Mouse (Mus musculus): ENCODE measurements around the gene Rgs3. TPM values are rescaled to one million over a fixed set of nuclear protein-coding genes. Genes with fewer than 3 reads are reported as not detected.

Gene Rgs3
- polyA plus RNA-seq, 1 experiment from 2014 or later: 52.8 TPM

- Histone ChIP-seq H3K9me3 (no peaks in the 10 kb centered on the region), H3K27me3 (no peaks in the 10 kb centered on the region), H3K27ac (peak overlapping the region; percentile 59; the same call in 1 of the 2 replicates), H3K4me2 (replicated peaks) (no peak overlapping the region), H3K9ac (no peak overlapping the region), H3K36me3 (no peaks in the 10 kb centered on the region), H3K4me1 (peaks cover 41% of the 10 kb centered on the region), H3K4me3 (no peak overlapping the region)
- no peak for ATAC-seq (ENCODE audit: low FRiP score, low read depth)
- WGBS: 60% methylated on average over 4 of the region's 4 CpGs
Measured at GRCm38 (mm10) chr4:62637856-62638604, 78.4 kb downstream of the Rgs3 start.

- Histone ChIP-seq H3K27me3 (no peaks in the 10 kb centered on the region), H3K4me3 (no peak overlapping the region), H3K4me2 (replicated peaks) (0 out of 2 replicates have a peak overlapping the region, but pooled peaks have one; percentile 19), H3K27ac (peak overlapping the region; percentile 75), H3K9me3 (no peaks in the 10 kb centered on the region), H3K4me1 (peaks cover 41% of the 10 kb centered on the region), H3K36me3 (no peaks in the 10 kb centered on the region), H3K9ac (no peak overlapping the region)
- 70% methylated on average over 15 of the region's 15 CpGs for WGBS
- ATAC-seq (ENCODE audit: low FRiP score, low read depth): no peak
Measured at GRCm38 (mm10) chr4:62640496-62641229, 81.0 kb downstream of the Rgs3 start.

DNA sequence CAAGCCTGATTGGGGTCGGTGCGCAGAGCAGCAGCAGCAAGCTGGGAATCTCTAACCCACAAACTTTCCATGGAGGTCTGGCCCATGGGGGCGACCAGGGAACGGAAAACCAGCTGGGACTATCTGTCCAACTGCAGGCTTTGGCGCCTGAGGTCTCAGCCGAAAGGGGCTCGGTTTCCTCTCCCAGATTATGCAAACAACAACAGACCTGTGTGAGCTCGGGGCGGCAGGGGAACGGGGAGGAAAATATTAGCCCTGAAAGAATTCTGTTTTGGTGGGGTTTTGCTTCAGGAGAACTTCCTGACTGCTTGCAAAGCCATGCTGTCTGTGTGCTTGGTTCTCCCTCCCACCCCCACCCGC lies 81.6 kb downstream of the Rgs3 start:
- Histone ChIP-seq H3K36me3 (no peaks in the 10 kb centered on the region), H3K27ac (peak overlapping the region; percentile 75), H3K4me3 (no peak overlapping the region), H3K4me2 (replicated peaks) (0 out of 2 replicates have a peak overlapping the region, but pooled peaks have one; percentile 19), H3K9me3 (no peaks in the 10 kb centered on the region), H3K27me3 (no peaks in the 10 kb centered on the region), H3K9ac (no peak overlapping the region), H3K4me1 (peaks cover 41% of the 10 kb centered on the region)
- ATAC-seq (ENCODE audit: low FRiP score, low read depth): peak; percentile 39
- WGBS: 28% methylated on average over 11 of the region's 11 CpGs

DNA sequence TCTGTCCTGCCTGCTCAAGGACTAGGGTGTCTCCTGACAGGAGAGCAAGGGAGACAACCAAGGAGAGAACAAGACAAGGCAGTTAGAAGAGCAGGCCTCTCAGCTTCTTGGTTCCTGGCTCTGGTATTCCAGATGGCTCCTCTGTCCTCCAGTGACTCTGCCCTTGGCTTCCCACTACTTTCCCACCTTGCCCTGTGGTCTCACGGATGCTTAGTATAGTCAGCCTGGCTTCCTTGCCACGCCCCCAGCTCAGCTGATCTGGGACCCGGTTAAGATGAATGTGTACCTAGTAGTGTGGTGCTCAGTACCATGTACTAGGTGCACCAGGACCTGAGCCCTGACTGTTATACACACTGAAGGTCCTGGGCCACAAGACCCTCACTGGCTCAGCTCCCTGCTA lies 82.0 kb downstream of the Rgs3 start:
- Histone ChIP-seq H3K36me3 (no peaks in the 10 kb centered on the region), H3K4me1 (peaks cover 42% of the 10 kb centered on the region), H3K9ac (no peak overlapping the region), H3K27me3 (no peaks in the 10 kb centered on the region), H3K4me2 (replicated peaks) (0 out of 2 replicates have a peak overlapping the region, but pooled peaks have one; percentile 19), H3K9me3 (no peaks in the 10 kb centered on the region), H3K27ac (peak overlapping the region; percentile 75; the same call in 1 of the 2 replicates), H3K4me3 (no peak overlapping the region)
- no peak for ATAC-seq (ENCODE audit: low FRiP score, low read depth)
- WGBS: 64% methylated on average over 3 of the region's 3 CpGs

DNA sequence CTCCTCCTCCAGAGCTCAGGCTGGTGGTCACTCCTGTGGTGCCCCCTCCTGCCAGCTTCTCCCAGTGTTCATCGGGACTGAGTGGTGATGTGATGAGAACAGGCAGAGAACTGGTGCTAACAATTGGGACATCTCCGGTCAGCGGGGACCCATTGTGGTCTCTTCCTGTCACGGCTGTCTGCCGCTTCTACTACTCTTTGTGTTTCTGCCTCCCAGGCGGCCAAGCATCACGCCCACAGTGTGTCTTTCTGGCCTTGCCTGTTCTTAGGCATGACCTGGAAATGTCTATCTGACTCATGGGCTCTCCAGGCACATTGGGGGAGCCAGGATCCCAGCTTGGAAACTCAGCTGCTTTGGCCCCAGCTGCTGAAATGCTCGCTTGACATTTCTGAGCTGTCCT lies 83.8 kb downstream of the Rgs3 start:
- Histone ChIP-seq H3K9ac (no peak overlapping the region), H3K27me3 (no peaks in the 10 kb centered on the region), H3K4me3 (no peak overlapping the region), H3K36me3 (no peaks in the 10 kb centered on the region), H3K9me3 (no peaks in the 10 kb centered on the region), H3K4me1 (peaks cover 36% of the 10 kb centered on the region), H3K27ac (no peak overlapping the region), H3K4me2 (replicated peaks) (no peak overlapping the region)
- ATAC-seq (ENCODE audit: low FRiP score, low read depth): no peak
- 81% methylated on average over 8 of the region's 8 CpGs for WGBS

GRCm38 (mm10) chr4:62644031-62644793 lies 84.6 kb downstream of the Rgs3 start:
- Histone ChIP-seq H3K4me2 (replicated peaks) (no peak overlapping the region), H3K27ac (no peak overlapping the region), H3K4me1 (peaks cover 36% of the 10 kb centered on the region), H3K9ac (no peak overlapping the region), H3K9me3 (no peaks in the 10 kb centered on the region), H3K27me3 (no peaks in the 10 kb centered on the region), H3K36me3 (no peaks in the 10 kb centered on the region), H3K4me3 (no peak overlapping the region)
- WGBS: 60% methylated on average over 11 of the region's 11 CpGs
- ATAC-seq (ENCODE audit: low FRiP score, low read depth): no peak

DNA sequence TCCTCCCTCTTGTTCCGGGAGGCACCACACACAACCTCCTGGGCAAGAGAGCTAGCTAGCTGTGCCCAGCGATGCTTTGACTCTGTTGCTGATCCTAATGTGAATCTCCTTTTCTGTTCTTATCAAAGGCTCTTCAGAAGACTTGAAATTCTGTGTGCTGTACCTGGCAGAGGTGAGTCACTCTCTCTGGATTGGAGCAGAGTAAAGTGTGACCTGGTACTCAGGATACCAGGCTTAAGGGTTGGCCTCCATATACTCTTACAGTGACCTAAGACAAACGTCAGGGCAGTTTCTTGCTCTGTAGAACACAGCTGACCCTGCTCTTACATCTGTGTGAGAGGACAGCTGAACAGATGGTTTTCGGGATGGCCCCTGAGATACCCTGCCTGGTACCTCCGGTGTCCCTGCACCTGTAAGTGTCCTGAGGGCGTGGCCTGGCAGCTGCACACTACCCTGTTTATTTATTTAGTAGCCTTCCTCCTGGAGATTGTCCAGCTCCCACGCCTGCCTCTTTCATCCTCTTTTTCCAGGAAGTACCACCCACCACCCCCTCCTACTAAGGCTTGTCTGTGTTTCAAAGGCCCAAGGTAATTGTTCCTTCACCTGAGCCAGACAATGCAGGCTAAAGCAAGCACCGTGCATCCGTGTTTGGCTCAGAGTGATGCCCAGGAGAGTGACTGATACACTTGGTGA lies 87.1 kb downstream of the Rgs3 start:
- WGBS: 68% methylated on average over 9 of the region's 9 CpGs
- no peak overlapping the region for H3K27ac ChIP-seq
- no peak for ATAC-seq (ENCODE audit: low FRiP score, low read depth)

GRCm38 (mm10) chr4:62648848-62649247 lies 89.2 kb downstream of the Rgs3 start:
- H3K27ac ChIP-seq: no peak overlapping the region
- peaks cover 19% of the 10 kb centered on the region; the same call in 1 of the 2 replicates for H3K4me1 ChIP-seq
- H3K4me3 ChIP-seq: no peak overlapping the region
- WGBS: 86% methylated on average over 3 of the region's 3 CpGs
- H3K9ac ChIP-seq: no peak overlapping the region
- no peak overlapping the region for H3K4me2 ChIP-seq (replicated peaks)
- no peaks in the 10 kb centered on the region for H3K36me3 ChIP-seq
- no peak for ATAC-seq (ENCODE audit: low FRiP score, low read depth)
- no peaks in the 10 kb centered on the region for H3K9me3 ChIP-seq
- H3K27me3 ChIP-seq: no peaks in the 10 kb centered on the region

More for the DNA sequence above, 87.1 kb downstream of the Rgs3 start:
- no peaks in the 10 kb centered on the region for H3K36me3 ChIP-seq
- H3K4me1 ChIP-seq: peaks cover 20% of the 10 kb centered on the region; the same call in 1 of the 2 replicates
- no peaks in the 10 kb centered on the region for H3K9me3 ChIP-seq
- no peak overlapping the region for H3K4me2 ChIP-seq (replicated peaks)
- no peak overlapping the region for H3K9ac ChIP-seq
- no peak overlapping the region for H3K4me3 ChIP-seq
- H3K27me3 ChIP-seq: no peaks in the 10 kb centered on the region

DNA sequence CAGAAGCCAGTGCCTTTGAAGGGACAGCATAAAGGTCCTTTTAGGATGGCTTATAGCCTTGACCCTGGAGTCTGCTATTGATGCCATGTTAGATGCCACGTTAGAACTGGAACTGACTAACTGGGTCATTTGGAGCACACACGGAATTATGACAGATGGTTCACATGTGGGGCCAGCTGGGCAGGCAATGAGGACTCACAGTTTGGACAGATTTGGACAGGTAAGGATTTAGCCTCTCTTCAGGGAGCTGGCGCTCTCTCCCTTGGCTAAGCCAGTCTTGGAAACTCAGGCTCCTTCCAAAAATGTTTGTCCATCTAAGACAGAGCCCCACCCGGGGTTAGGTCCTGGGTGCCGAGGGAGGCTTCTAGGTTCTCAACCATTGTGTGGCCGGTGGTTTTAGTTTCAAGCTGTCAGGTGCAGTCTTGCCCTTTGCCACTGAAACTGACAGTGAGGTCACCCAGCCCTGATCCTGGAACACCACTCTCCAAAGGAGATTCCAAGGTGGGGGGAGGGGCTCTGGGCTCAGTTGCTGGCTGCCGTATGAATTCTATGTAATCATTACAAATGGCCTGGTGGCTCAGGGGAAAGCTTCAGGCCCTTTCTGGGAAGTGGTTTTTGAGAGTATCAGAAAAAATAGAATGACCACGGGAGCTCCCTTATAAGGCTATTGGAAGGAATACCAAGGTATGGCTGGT lies 90.0 kb downstream of the Rgs3 start:
- H3K27me3 ChIP-seq: no peaks in the 10 kb centered on the region
- whole genome bisulfite sequencing: 82% methylated on average over 8 of the region's 8 CpGs
- no peak for ATAC-seq (ENCODE audit: low FRiP score, low read depth)
- H3K9ac ChIP-seq: no peak overlapping the region
- no peaks in the 10 kb centered on the region for H3K9me3 ChIP-seq
- H3K4me1 ChIP-seq: peaks cover 14% of the 10 kb centered on the region; the same call in 1 of the 2 replicates
- H3K4me3 ChIP-seq: no peak overlapping the region
- no peak overlapping the region for H3K27ac ChIP-seq
- no peak overlapping the region for H3K4me2 ChIP-seq (replicated peaks)
- H3K36me3 ChIP-seq: no peaks in the 10 kb centered on the region

DNA sequence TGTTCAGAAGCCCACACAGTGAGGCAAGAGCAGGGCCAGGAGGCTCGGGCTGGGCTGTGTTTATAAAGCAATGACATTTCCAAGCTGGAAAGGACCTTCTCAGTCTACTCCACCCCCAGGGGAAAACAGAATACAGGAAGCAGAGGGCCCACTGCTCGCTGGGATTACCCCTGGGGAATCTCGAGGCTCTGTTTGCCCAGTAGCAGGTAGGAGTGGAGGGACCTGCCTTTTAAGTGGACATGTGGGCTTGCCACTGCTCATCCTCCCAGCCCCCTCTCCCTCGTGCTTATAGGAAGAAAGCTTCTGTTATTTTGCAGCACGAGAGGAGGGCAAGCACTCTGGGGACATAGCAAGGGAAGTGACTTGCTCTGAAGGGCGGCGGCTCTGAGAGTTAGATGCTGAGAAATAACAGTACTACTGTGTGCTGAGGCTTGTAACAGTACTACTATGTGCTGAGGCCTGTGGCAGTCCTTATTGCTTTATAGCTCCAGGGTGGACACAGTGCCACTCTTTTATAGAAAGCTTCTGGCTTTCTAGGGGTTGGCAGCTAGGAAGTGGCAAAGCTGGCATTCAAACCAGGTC lies 91.6 kb downstream of the Rgs3 start:
- Histone ChIP-seq H3K4me1 (peaks cover 14% of the 10 kb centered on the region; the same call in 1 of the 2 replicates), H3K36me3 (no peaks in the 10 kb centered on the region), H3K9ac (no peak overlapping the region), H3K27me3 (no peaks in the 10 kb centered on the region), H3K4me2 (replicated peaks) (no peak overlapping the region), H3K9me3 (no peaks in the 10 kb centered on the region), H3K27ac (no peak overlapping the region), H3K4me3 (no peak overlapping the region)
- WGBS: 53% methylated on average over 7 of the region's 7 CpGs
- ATAC-seq (ENCODE audit: low FRiP score, low read depth): no peak

- no peak for ATAC-seq (ENCODE audit: low FRiP score, low read depth)
- no peaks in the 10 kb centered on the region for H3K9me3 ChIP-seq
- H3K27me3 ChIP-seq: no peaks in the 10 kb centered on the region
- no peak overlapping the region for H3K27ac ChIP-seq
- no peak overlapping the region for H3K4me3 ChIP-seq
- WGBS: 34% methylated on average over 4 of the region's 4 CpGs
- H3K9ac ChIP-seq: no peak overlapping the region
- H3K36me3 ChIP-seq: no peaks in the 10 kb centered on the region
- no peak overlapping the region for H3K4me2 ChIP-seq (replicated peaks)
- H3K4me1 ChIP-seq: peaks cover 11% of the 10 kb centered on the region; the same call in 1 of the 2 replicates
Measured at GRCm38 (mm10) chr4:62652215-62652614, 92.6 kb downstream of the Rgs3 start.
